Mouse (Mus musculus) neural tube, embryonic 12.5 days (tissue): ENCODE results near the gene Tmem59l. TPM values are rescaled to one million over a fixed set of nuclear protein-coding genes. Genes with fewer than 3 reads are reported as not detected.

Experiments used
- ATAC-seq: fragments of 200-750 bp; cut with Nextera tagmentation; 2 replicates; pipeline ENCODE4 v1.8.0; 2017; ENCODE audit warnings: low read depth, mild to moderate bottlenecking, moderate TSS enrichment, moderate library complexity; ENCODE audit not compliant: low FRiP score
- H3K27ac ChIP-seq: fragments of 300-500 bp; sonication (generic); 2 replicates; pipeline ENCODE4 v1.5.1; 2016
- H3K27me3 ChIP-seq: fragments of 300-500 bp; sonication (generic); replicated peaks from 2 replicates; pipeline ENCODE4 v1.6.1; 2016; ENCODE audit warnings: mild to moderate bottlenecking
- H3K36me3 ChIP-seq: fragments of 300-500 bp; sonication (generic); 2 replicates; pipeline ENCODE4 v1.6.1; 2016; ENCODE audit warnings: mild to moderate bottlenecking
- H3K4me1 ChIP-seq: fragments of 300-500 bp; sonication (generic); 2 replicates; pipeline ENCODE4 v1.6.1; 2016
- H3K4me2 ChIP-seq: fragments of 300-500 bp; sonication (generic); replicated peaks from 2 replicates; pipeline ENCODE4 v1.6.1; 2016; ENCODE audit warnings: mild to moderate bottlenecking
- H3K4me3 ChIP-seq: fragments of 300-500 bp; sonication (generic); 2 replicates; pipeline ENCODE4 v1.5.1; 2016
- H3K9ac ChIP-seq: fragments of 300-500 bp; sonication (generic); 2 replicates; pipeline ENCODE4 v1.6.1; 2016; ENCODE audit warnings: mild to moderate bottlenecking
- H3K9me3 ChIP-seq: fragments of 300-500 bp; sonication (generic); 2 replicates; pipeline ENCODE4 v1.6.1; 2016; ENCODE audit warnings: mild to moderate bottlenecking
- WGBS: fragments of 180-500 bp; shearing (Covaris S2); methylation state at CpG from one replicate; pipeline ENCODE4 v1.1.7; 2016; 5-methylcytosine and 5-hydroxymethylcytosine counted together
- polyA plus RNA-seq: library from polyadenylated mRNA; unstranded; fragments of >200 nt; fragmentation: Nextera tagmentation; extraction: Ambion mirVana; gene quantifications from 2 replicates; pipeline ENCODE4 v1.2.1, GENCODE M21; 2016

The Tmem59l gene
- 37.9 and 38.3 TPM in 2 replicates for polyA plus RNA-seq

GRCm38 (mm10) chr8:70486941-70487520, at the start of gene Tmem59l:
TSS of gene Tmem59l (minus strand) at chr8:70487358.
- ATAC-seq, result peak; percentile 52
- H3K27ac ChIP-seq, result no peak within 1 kb of the TSS
- H3K4me3 ChIP-seq, result peak within 1 kb of the TSS; percentile 47
- peaks cover 91% of the 10 kb centered on the region for H3K27me3 ChIP-seq
- no peaks in the 10 kb centered on the region for H3K36me3 ChIP-seq
- WGBS, result 4% methylated on average over 33 of the region's 33 CpGs
- H3K4me2 ChIP-seq, result peak within 1 kb of the TSS; percentile 66
- no peaks in the 10 kb centered on the region for H3K9me3 ChIP-seq
- peaks cover 27% of the 10 kb centered on the region for H3K4me1 ChIP-seq
- peak within 1 kb of the TSS; percentile 66 for H3K9ac ChIP-seq

- Histone ChIP-seq H3K9ac (no peak overlapping the region), H3K36me3 (peaks cover 67% of the 10 kb centered on the region), H3K4me1 (peaks cover 14% of the 10 kb centered on the region), H3K9me3 (no peaks in the 10 kb centered on the region), H3K4me3 (no peak overlapping the region), H3K27ac (no peak overlapping the region), H3K4me2 (no peak overlapping the region), H3K27me3 (no peaks in the 10 kb centered on the region)
- ATAC-seq, result no peak
- 90% methylated on average over 2 of the region's 2 CpGs for WGBS
Observed at GRCm38 (mm10) chr8:70535701-70536100, 48.5 kb upstream of the Tmem59l start.

GRCm38 (mm10) chr8:70535221-70535620, 48.1 kb upstream of the Tmem59l start:
- Histone ChIP-seq H3K27ac (no peak overlapping the region), H3K4me1 (peaks cover 9% of the 10 kb centered on the region), H3K36me3 (peaks cover 69% of the 10 kb centered on the region), H3K4me3 (no peak overlapping the region), H3K9ac (no peak overlapping the region), H3K9me3 (no peaks in the 10 kb centered on the region), H3K27me3 (no peaks in the 10 kb centered on the region), H3K4me2 (no peak overlapping the region)
- no peak for ATAC-seq
- WGBS, result 91% methylated on average over 3 of the region's 3 CpGs

GRCm38 (mm10) chr8:70534281-70534680, 47.1 kb upstream of the Tmem59l start:
- H3K4me1 ChIP-seq, result peaks cover 10% of the 10 kb centered on the region
- no peak overlapping the region for H3K4me3 ChIP-seq
- no peaks in the 10 kb centered on the region for H3K9me3 ChIP-seq
- no peak overlapping the region for H3K4me2 ChIP-seq
- 91% methylated on average over 12 of the region's 12 CpGs for WGBS
- H3K27ac ChIP-seq, result no peak overlapping the region
- peaks cover 74% of the 10 kb centered on the region for H3K36me3 ChIP-seq
- no peak for ATAC-seq
- H3K27me3 ChIP-seq, result no peaks in the 10 kb centered on the region
- H3K9ac ChIP-seq, result no peak overlapping the region

GRCm38 (mm10) chr8:70530314-70530713, 43.2 kb upstream of the Tmem59l start:
- H3K9me3 ChIP-seq, result no peaks in the 10 kb centered on the region
- H3K36me3 ChIP-seq, result peaks cover 54% of the 10 kb centered on the region
- WGBS, result 89% methylated on average over 2 of the region's 2 CpGs
- no peak overlapping the region for H3K4me3 ChIP-seq
- no peak overlapping the region for H3K4me2 ChIP-seq
- no peaks in the 10 kb centered on the region for H3K27me3 ChIP-seq
- peaks cover 20% of the 10 kb centered on the region for H3K4me1 ChIP-seq
- no peak overlapping the region for H3K9ac ChIP-seq
- H3K27ac ChIP-seq, result no peak overlapping the region
- no peak for ATAC-seq

GRCm38 (mm10) chr8:70529741-70530161, 42.6 kb upstream of the Tmem59l start:
- WGBS, result 97% methylated on average over 3 of the region's 3 CpGs
- Histone ChIP-seq H3K4me3 (no peak overlapping the region), H3K27me3 (no peaks in the 10 kb centered on the region), H3K4me2 (no peak overlapping the region), H3K4me1 (peaks cover 20% of the 10 kb centered on the region), H3K36me3 (peaks cover 48% of the 10 kb centered on the region), H3K9ac (no peak overlapping the region), H3K9me3 (no peaks in the 10 kb centered on the region), H3K27ac (no peak overlapping the region)
- no peak for ATAC-seq

- no peak for ATAC-seq
- H3K4me2 ChIP-seq, result 0 out of 2 replicates have a peak overlapping the region, but pooled peaks have one; percentile 14
- H3K9me3 ChIP-seq, result no peaks in the 10 kb centered on the region
- no peaks in the 10 kb centered on the region for H3K27me3 ChIP-seq
- no peak overlapping the region for H3K27ac ChIP-seq
- peaks cover 43% of the 10 kb centered on the region for H3K36me3 ChIP-seq
- WGBS, result 85% methylated on average over 5 of the region's 5 CpGs
- no peak overlapping the region for H3K9ac ChIP-seq
- no peak overlapping the region for H3K4me3 ChIP-seq
- peaks cover 20% of the 10 kb centered on the region for H3K4me1 ChIP-seq
Observed at GRCm38 (mm10) chr8:70529299-70529698, 42.1 kb upstream of the Tmem59l start.

- H3K27ac ChIP-seq, result 0 out of 2 replicates have a peak overlapping the region, but pooled peaks have one; percentile 50
- 38% methylated on average over 13 of the region's 13 CpGs for WGBS
Observed at GRCm38 (mm10) chr8:70528182-70528797, 41.1 kb upstream of the Tmem59l start.

GRCm38 (mm10) chr8:70527512-70528181, 40.5 kb upstream of the Tmem59l start, which contains the start of the genes Fkbp8 and Kxd1:
TSS of gene Fkbp8 (plus strand) at chr8:70527724.
TSS of gene Kxd1 (minus strand) at chr8:70527956.
- Histone ChIP-seq H3K4me1 (peaks cover 21% of the 10 kb centered on the region), H3K27ac (peak within 1 kb of the TSS; percentile 50; the same call in 1 of the 2 replicates), H3K27me3 (no peaks in the 10 kb centered on the region), H3K9me3 (no peaks in the 10 kb centered on the region), H3K4me3 (peak within 1 kb of the TSS; percentile 75), H3K4me2 (peak within 1 kb of the TSS; percentile 82), H3K36me3 (peaks cover 27% of the 10 kb centered on the region), H3K9ac (peak within 1 kb of the TSS; percentile 77)
- under 1% methylated on average over 59 of the region's 61 CpGs for WGBS
- ATAC-seq, result peak; percentile 92

More at GRCm38 (mm10) chr8:70528182-70528797, 41.1 kb upstream of the Tmem59l start:
- no peaks in the 10 kb centered on the region for H3K27me3 ChIP-seq
- H3K4me3 ChIP-seq, result peak overlapping the region; percentile 75
- peaks cover 33% of the 10 kb centered on the region for H3K36me3 ChIP-seq
- no peaks in the 10 kb centered on the region for H3K9me3 ChIP-seq
- peak overlapping the region; percentile 77 for H3K9ac ChIP-seq
- no peak for ATAC-seq
- peaks cover 20% of the 10 kb centered on the region for H3K4me1 ChIP-seq
- peak overlapping the region; percentile 82 for H3K4me2 ChIP-seq

GRCm38 (mm10) chr8:70527111-70527511, 40.0 kb upstream of the Tmem59l start:
- H3K4me1 ChIP-seq, result peaks cover 27% of the 10 kb centered on the region
- peaks cover 22% of the 10 kb centered on the region for H3K36me3 ChIP-seq
- H3K27me3 ChIP-seq, result no peaks in the 10 kb centered on the region
- H3K27ac ChIP-seq, result peak overlapping the region; percentile 50; the same call in 1 of the 2 replicates
- H3K4me2 ChIP-seq, result peak overlapping the region; percentile 82
- ATAC-seq, result peak; percentile 19; the same call in 1 of the 2 replicates
- 3% methylated on average over 8 of the region's 8 CpGs for WGBS
- H3K4me3 ChIP-seq, result peak overlapping the region; percentile 75
- no peaks in the 10 kb centered on the region for H3K9me3 ChIP-seq
- peak overlapping the region; percentile 77 for H3K9ac ChIP-seq

- peaks cover 16% of the 10 kb centered on the region for H3K36me3 ChIP-seq
- no peaks in the 10 kb centered on the region for H3K27me3 ChIP-seq
- H3K9me3 ChIP-seq, result no peaks in the 10 kb centered on the region
- peak overlapping the region; percentile 82 for H3K4me2 ChIP-seq
- under 1% methylated on average over 51 of the region's 51 CpGs for WGBS
- peak; percentile 74 for ATAC-seq
- peaks cover 17% of the 10 kb centered on the region for H3K4me1 ChIP-seq
- peak overlapping the region; percentile 76 for H3K9ac ChIP-seq
- peak overlapping the region; percentile 81 for H3K4me3 ChIP-seq
- H3K27ac ChIP-seq, result peak overlapping the region; percentile 60
Observed at GRCm38 (mm10) chr8:70522592-70523403, 35.6 kb upstream of the Tmem59l start.
